Mouse (Mus musculus): ENCODE results near the gene Hnrnpll. TPM values are rescaled to one million over a fixed set of nuclear protein-coding genes. Genes with fewer than 3 reads are reported as not detected.

The Hnrnpll gene
- polyA plus RNA-seq, 1 experiment from 2014 or later: 60.6 TPM

Other genes with a start within 250 kb of the Hnrnpll start
- gene Atl2, start 166.2 kb downstream of the Hnrnpll start, polyA plus RNA-seq (2016; fragmentation: Nextera tagmentation; extraction: Ambion mirVana): 31.7 and 33.5 TPM in 2 replicates
- 10.0 TPM in 2 replicates for gene Galm, start 65.1 kb upstream of the Hnrnpll start, polyA plus RNA-seq (2016; fragmentation: Nextera tagmentation; extraction: Ambion mirVana)
- gene Srsf7, start 145.0 kb upstream of the Hnrnpll start, polyA plus RNA-seq (2016; fragmentation: Nextera tagmentation; extraction: Ambion mirVana): 349 and 357 TPM in 2 replicates
- gene Ttc39d, start 145.1 kb upstream of the Hnrnpll start, polyA plus RNA-seq (2016; fragmentation: Nextera tagmentation; extraction: Ambion mirVana): 0.06 and 0.15 TPM in 2 replicates
- 25.8 and 27.4 TPM in 2 replicates for gene Gemin6, start 162.1 kb upstream of the Hnrnpll start, polyA plus RNA-seq (2016; fragmentation: Nextera tagmentation; extraction: Ambion mirVana)
- gene Morn2, start 227.9 kb upstream of the Hnrnpll start, polyA plus RNA-seq (2016; fragmentation: Nextera tagmentation; extraction: Ambion mirVana): 16.5 and 17.2 TPM in 2 replicates
- 13.7 and 13.8 TPM in 2 replicates for gene Dhx57, start 228.1 kb upstream of the Hnrnpll start, polyA plus RNA-seq (2016; fragmentation: Nextera tagmentation; extraction: Ambion mirVana)
- 1.4 and 2.2 TPM in 2 replicates for gene Arhgef33, start 245.1 kb upstream of the Hnrnpll start, polyA plus RNA-seq (2016; fragmentation: Nextera tagmentation; extraction: Ambion mirVana)